Comparison of ENCODE assay signal across 17 mouse cellular contexts in the genomic region with DNA sequence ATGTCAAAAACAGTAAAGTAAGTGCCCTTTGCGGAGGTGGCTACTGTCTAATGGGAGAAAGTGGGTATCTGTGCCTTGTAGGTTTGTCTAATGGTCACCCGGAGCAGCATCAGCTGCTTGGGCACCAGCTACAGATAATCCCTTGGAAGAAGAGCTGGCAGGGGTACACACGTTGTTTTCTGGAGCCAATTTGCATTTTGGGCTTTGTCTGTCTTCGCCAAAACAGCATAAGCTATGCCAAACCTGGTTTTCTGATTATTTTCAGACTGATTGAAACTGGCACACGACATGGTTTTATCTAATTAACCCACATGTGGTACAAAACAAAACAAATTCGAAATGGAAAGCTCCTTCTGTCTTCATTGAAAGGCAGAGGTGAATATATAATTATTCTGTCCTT. TPM values are rescaled to one million over a fixed set of nuclear protein-coding genes. Genes with fewer than 3 reads are reported as not detected.
DNase-seq lines count a peak whose midpoint lies in the region; ATAC-seq and TF ChIP-seq lines count a peak whose summit lies in the region.
"Had no signal": no experiment of that assay in that cellular context is flagged by ENCODE, and none has a peak within 500 bp of the region (broad histone marks: within the 10 kb centered on the region; RNA-seq: fewer than 3 reads in every experiment).

No protein-coding gene starts in this region.

- DNase-seq in hindbrain, postnatal 0 days (ENCODE audit: low spot score), result peak; percentile 75
- DNase-seq in hindbrain, embryonic 10.5 days (ENCODE audit: low spot score), result no peak
- DNase-seq in MN1 (ENCODE audit: low spot score), result peak; percentile 91
- DNase-seq in Muller cell, postnatal 12 days (ENCODE audit: inconsistent ontology term), result peak; percentile 69
- DNase-seq in cerebellum, postnatal 14 days, result peak; percentile 70 to 83
- no peak for DNase-seq in thymus, postnatal 10 days (ENCODE audit: low spot score in 2 of 2)
- DNase-seq in right cerebral cortex, postnatal 14 days, result no peak
- DNase-seq: heart, adult 18-20 months; kidney, adult 9 months; kidney, postnatal 4 days; right cerebral cortex, postnatal 25 days; thymus, postnatal 36 days had no signal

- no peak overlapping the region for H3K27ac ChIP-seq in hindbrain, postnatal 0 days
- no peak overlapping the region for H3K27ac ChIP-seq in hindbrain, embryonic 10.5 days
- H3K27ac ChIP-seq: limb, embryonic 13.5 days; liver, embryonic 15.5 days had no signal

- H3K9ac ChIP-seq in hindbrain, postnatal 0 days (replicated peaks; ENCODE audit: low read length), result no peak overlapping the region
- H3K9ac ChIP-seq: limb, embryonic 13.5 days; liver, embryonic 15.5 days had no signal

- no peaks in the 10 kb centered on the region for H3K4me1 ChIP-seq in hindbrain, postnatal 0 days (ENCODE audit: insufficient read depth, low read length)
- H3K4me1 ChIP-seq in hindbrain, embryonic 10.5 days (replicated peaks), result no peaks in the 10 kb centered on the region
- H3K4me1 ChIP-seq: limb, embryonic 13.5 days; liver, embryonic 15.5 days had no signal

- no peak overlapping the region for H3K4me2 ChIP-seq in hindbrain, postnatal 0 days (ENCODE audit: low read depth, low read length)
- H3K4me2 ChIP-seq: limb, embryonic 13.5 days; liver, embryonic 15.5 days had no signal

- no peaks in the 10 kb centered on the region for H3K36me3 ChIP-seq in hindbrain, postnatal 0 days (ENCODE audit: insufficient read depth, low read length)
- H3K36me3 ChIP-seq in hindbrain, embryonic 10.5 days, result no peaks in the 10 kb centered on the region
- H3K36me3 ChIP-seq: G1E; limb, embryonic 13.5 days; liver, embryonic 15.5 days had no signal

- ATAC-seq in hindbrain, postnatal 0 days, result peak; percentile 58; the same call in 1 of the 2 replicates
- ATAC-seq: lung, postnatal 0 days had no signal

- no peaks in the 10 kb centered on the region for H3K9me3 ChIP-seq in hindbrain, postnatal 0 days (ENCODE audit: low read length)
- no peaks in the 10 kb centered on the region for H3K9me3 ChIP-seq in hindbrain, embryonic 10.5 days
- H3K9me3 ChIP-seq: G1E; limb, embryonic 13.5 days; liver, embryonic 15.5 days had no signal

- TF ChIP-seq CTCF in hindbrain, postnatal 0 days (IDR thresholded peaks at IDR 0.05; ENCODE audit: low read depth), result no peak

- no peaks in the 10 kb centered on the region for H3K27me3 ChIP-seq in hindbrain, postnatal 0 days (ENCODE audit: insufficient read depth, low read length)
- H3K27me3 ChIP-seq in hindbrain, embryonic 10.5 days (ENCODE audit: insufficient read depth, poor library complexity, severe bottlenecking), result no peaks in the 10 kb centered on the region
- H3K27me3 ChIP-seq: limb, embryonic 13.5 days; liver, embryonic 15.5 days had no signal

- no peak overlapping the region for H3K4me3 ChIP-seq in hindbrain, postnatal 0 days (ENCODE audit: low read length)
- H3K4me3 ChIP-seq in hindbrain, embryonic 10.5 days, result no peak overlapping the region
- H3K4me3 ChIP-seq: limb, embryonic 13.5 days; liver, embryonic 15.5 days had no signal

- 42% methylated on average over 6 of the region's 6 CpGs for WGBS in hindbrain, postnatal 0 days
- WGBS in hindbrain, embryonic 10.5 days, result 79% methylated on average over 6 of the region's 6 CpGs

RNA-seq across cellular contexts. Expression of gene Dnajc15, which starts 7.7 kb away (rescaled TPM):
- total RNA-seq in hindbrain, postnatal 0 days (2014; rRNA removed), result 10.6 and 12.9 TPM in 2 replicates
- polyA plus RNA-seq in hindbrain, postnatal 0 days (2015; fragmentation: Nextera tagmentation; extraction: Ambion mirVana), result 93.9 and 98.8 TPM in 2 replicates
- 101 and 113 TPM in 2 replicates for polyA plus RNA-seq in hindbrain, embryonic 10.5 days (2016; fragmentation: Nextera tagmentation; extraction: Ambion mirVana)

RNA-seq across cellular contexts. Expression of gene Epsti1, which starts 21.4 kb away (rescaled TPM):
- total RNA-seq in hindbrain, postnatal 0 days (2014; rRNA removed), result 0.16 and 0.22 TPM in 2 replicates
- polyA plus RNA-seq in hindbrain, postnatal 0 days (2015; fragmentation: Nextera tagmentation; extraction: Ambion mirVana), result 0.41 and 0.76 TPM in 2 replicates
- polyA plus RNA-seq in hindbrain, embryonic 10.5 days (2016; fragmentation: Nextera tagmentation; extraction: Ambion mirVana), result 0.09 and 0.18 TPM in 2 replicates
- total RNA-seq: G1E had no signal
- polyA plus RNA-seq: G1E; neural tube, embryonic 11.5 days had no signal

Comparison
In these comparisons a context has a peak if more than half of its experiments do, and no peak if none do; other contexts are left out.
1. DNase-seq: peak in hindbrain, postnatal 0 days (single experiment), MN1 (single experiment), Muller cell, postnatal 12 days (single experiment) and cerebellum, postnatal 14 days (2 of 2); none in hindbrain, embryonic 10.5 days (single experiment), thymus, postnatal 10 days (0 of 2) and right cerebral cortex, postnatal 14 days (single experiment).